Mouse (Mus musculus) limb, embryonic 12.5 days (tissue): ENCODE results near the gene Tkt. TPM values are rescaled to one million over a fixed set of nuclear protein-coding genes. Genes with fewer than 3 reads are reported as not detected.

Experiments
- ATAC-seq: fragments of 200-750 bp; cut with Nextera tagmentation; 2 replicates; pipeline ENCODE4 v1.8.0; 2017; ENCODE audit warnings: low read depth, moderate TSS enrichment; ENCODE audit not compliant: insufficient number of reproducible peaks, insufficient read depth, low FRiP score, low TSS enrichment
- H3K27ac ChIP-seq: fragments of 300-500 bp; sonication (generic); 2 replicates; pipeline ENCODE4 v1.5.1; 2016; ENCODE audit warnings: mild to moderate bottlenecking, moderate library complexity
- H3K27me3 ChIP-seq: fragments of 300-500 bp; sonication (generic); 2 replicates; pipeline ENCODE4 v1.6.1; 2016; ENCODE audit warnings: mild to moderate bottlenecking, moderate library complexity
- H3K36me3 ChIP-seq: fragments of 300-500 bp; sonication (generic); 2 replicates; pipeline ENCODE4 v1.6.1; 2016; ENCODE audit warnings: mild to moderate bottlenecking, moderate library complexity
- H3K4me1 ChIP-seq: fragments of 300-500 bp; sonication (generic); replicated peaks from 2 replicates; pipeline ENCODE4 v1.6.1; 2016
- H3K4me2 ChIP-seq: fragments of 300-500 bp; sonication (generic); 2 replicates; pipeline ENCODE4 v1.6.1; 2016; ENCODE audit warnings: mild to moderate bottlenecking, moderate library complexity
- H3K4me3 ChIP-seq: fragments of 300-500 bp; sonication (generic); replicated peaks from 2 replicates; pipeline ENCODE4 v1.5.1; 2016; ENCODE audit warnings: mild to moderate bottlenecking
- H3K9ac ChIP-seq: fragments of 300-500 bp; sonication (generic); replicated peaks from 2 replicates; pipeline ENCODE4 v1.6.1; 2016; ENCODE audit warnings: mild to moderate bottlenecking, moderate library complexity
- H3K9me3 ChIP-seq: fragments of 300-500 bp; sonication (generic); 2 replicates; pipeline ENCODE4 v1.6.1; 2016; ENCODE audit warnings: mild to moderate bottlenecking, moderate library complexity
- WGBS: fragments of 180-500 bp; shearing (Covaris S2); methylation state at CpG from one replicate; pipeline ENCODE4 v1.1.7; 2016; 5-methylcytosine and 5-hydroxymethylcytosine counted together
- polyA plus RNA-seq: library from polyadenylated mRNA; unstranded; fragments of >200 nt; fragmentation: Nextera tagmentation; extraction: Ambion mirVana; gene quantifications from 2 replicates; pipeline ENCODE4 v1.2.1, GENCODE M21; 2016

Tkt gene
- polyA plus RNA-seq, 1 experiment from 2014 or later: 244 TPM

DNA sequence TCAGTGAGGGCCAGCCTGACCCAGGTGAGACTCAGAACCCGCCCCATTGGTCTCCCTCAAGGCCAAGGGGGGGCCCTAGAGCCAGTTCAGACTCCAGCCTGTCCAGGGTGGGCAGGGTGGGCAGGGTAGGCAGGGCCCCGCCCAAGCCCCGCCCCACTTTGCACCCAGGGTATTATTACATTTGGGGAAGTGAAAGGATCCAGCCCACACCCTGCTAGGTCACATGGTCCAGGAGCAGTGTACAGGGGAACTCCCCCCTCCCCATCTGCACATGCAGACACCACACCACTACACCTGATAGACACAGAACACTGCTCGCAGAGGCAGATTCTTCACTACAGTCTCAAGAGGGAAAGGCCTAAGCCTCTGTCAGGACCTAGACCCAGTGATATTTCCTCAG is 59.5 kb downstream of the Tkt start:
- Histone ChIP-seq H3K4me3 (no peak overlapping the region), H3K4me1 (no peaks in the 10 kb centered on the region; the same call in 1 of the 2 replicates), H3K36me3 (peaks cover 65% of the 10 kb centered on the region), H3K9ac (no peak overlapping the region), H3K27ac (no peak overlapping the region), H3K4me2 (no peak overlapping the region), H3K27me3 (no peaks in the 10 kb centered on the region), H3K9me3 (no peaks in the 10 kb centered on the region)
- WGBS: 72% methylated on average over 4 of the region's 4 CpGs
- no peak for ATAC-seq

DNA sequence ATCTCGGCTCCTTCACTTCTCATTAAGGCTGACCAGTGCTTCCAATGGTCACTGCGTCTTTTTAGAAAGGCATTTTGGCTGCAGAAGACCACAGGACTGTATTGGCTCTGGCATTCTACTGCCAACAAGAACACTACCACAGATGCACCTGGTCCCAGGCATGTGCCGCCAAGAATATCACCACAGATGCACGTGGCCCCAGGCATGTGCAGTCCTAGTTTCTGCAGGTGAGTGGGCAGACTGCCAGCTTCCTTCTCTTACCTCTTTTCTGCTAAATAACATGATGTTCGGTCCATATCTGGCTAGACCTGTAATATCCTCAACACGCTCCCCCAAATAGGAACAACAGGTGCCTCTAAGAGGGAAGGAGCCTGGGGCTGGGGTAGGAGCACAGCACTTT is 60.0 kb downstream of the Tkt start:
- H3K4me1 ChIP-seq: no peaks in the 10 kb centered on the region; the same call in 1 of the 2 replicates
- no peaks in the 10 kb centered on the region for H3K9me3 ChIP-seq
- no peak overlapping the region for H3K9ac ChIP-seq
- H3K27me3 ChIP-seq: no peaks in the 10 kb centered on the region
- no peak overlapping the region for H3K4me2 ChIP-seq
- H3K4me3 ChIP-seq: no peak overlapping the region
- no peak for ATAC-seq
- H3K27ac ChIP-seq: no peak overlapping the region
- H3K36me3 ChIP-seq: peaks cover 62% of the 10 kb centered on the region
- WGBS: 85% methylated on average over 6 of the region's 6 CpGs

DNA sequence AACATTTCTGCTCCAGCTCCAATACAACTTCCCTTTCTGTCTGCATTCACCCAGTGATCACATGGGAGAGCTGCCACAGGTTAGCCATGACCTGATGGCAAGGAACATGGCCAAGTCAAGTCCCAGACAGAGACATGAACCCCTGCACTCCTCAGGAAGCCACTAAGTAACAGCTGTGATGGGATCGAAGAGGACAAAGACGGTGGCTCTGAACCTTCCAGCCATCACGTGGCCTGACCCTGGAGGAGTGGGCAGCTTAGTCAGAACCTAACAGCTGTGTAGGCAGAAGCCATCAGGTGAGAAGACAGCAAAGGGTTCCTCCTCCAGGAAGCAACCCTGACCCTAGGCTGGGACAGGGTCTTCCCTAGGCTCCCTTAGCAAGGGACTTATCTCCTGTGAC is 61.3 kb downstream of the Tkt start:
- H3K27me3 ChIP-seq: no peaks in the 10 kb centered on the region
- ATAC-seq: no peak
- 93% methylated on average over 3 of the region's 3 CpGs for WGBS
- no peaks in the 10 kb centered on the region; the same call in 1 of the 2 replicates for H3K4me1 ChIP-seq
- peaks cover 50% of the 10 kb centered on the region for H3K36me3 ChIP-seq
- no peaks in the 10 kb centered on the region for H3K9me3 ChIP-seq
- no peak overlapping the region for H3K4me2 ChIP-seq
- H3K4me3 ChIP-seq: no peak overlapping the region
- H3K27ac ChIP-seq: no peak overlapping the region
- H3K9ac ChIP-seq: no peak overlapping the region

DNA sequence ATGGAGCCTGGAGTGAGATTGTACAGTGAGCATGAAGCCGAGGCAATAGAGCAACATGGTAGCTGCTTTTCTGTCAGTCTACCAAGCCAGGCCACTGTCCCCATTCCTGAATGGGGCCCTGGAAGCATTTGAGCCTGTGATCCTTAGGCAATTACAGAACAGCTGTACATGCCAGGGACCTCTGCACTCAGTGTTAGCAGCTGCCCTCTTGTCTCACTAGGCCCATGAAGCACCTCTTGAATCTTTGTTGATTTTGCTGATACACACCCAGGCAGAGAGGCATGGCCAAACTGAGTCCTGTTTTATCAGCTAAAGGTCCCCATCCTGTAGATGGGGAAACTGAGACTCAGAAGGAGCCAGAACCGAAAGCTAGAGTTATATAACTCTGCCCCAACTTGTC is 62.1 kb downstream of the Tkt start:
- Histone ChIP-seq H3K4me1 (no peaks in the 10 kb centered on the region; the same call in 1 of the 2 replicates), H3K4me2 (no peak overlapping the region), H3K4me3 (no peak overlapping the region), H3K27ac (no peak overlapping the region), H3K27me3 (no peaks in the 10 kb centered on the region), H3K9ac (no peak overlapping the region), H3K36me3 (peaks cover 43% of the 10 kb centered on the region), H3K9me3 (no peaks in the 10 kb centered on the region)
- WGBS: 72% methylated on average over 2 of the region's 2 CpGs
- no peak for ATAC-seq

DNA sequence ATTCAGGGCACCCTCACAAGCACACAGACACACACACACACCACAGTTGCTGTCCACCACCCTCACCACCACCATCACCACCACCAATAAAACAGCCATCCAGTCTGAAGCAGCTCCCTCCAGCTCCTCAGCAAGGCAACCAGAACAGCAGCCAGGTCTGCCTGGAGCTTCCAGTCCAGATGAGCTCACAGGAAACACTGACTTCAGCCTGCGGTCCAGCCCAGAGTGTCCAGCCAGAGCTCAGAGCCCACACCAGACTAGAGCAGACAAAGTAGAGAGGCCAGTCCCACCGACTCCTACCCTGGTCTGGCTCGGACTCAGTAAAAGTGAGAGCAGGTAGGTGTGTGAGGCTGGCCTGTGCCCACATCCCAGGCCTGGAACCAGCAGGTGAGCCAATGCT is 62.8 kb downstream of the Tkt start:
- H3K4me2 ChIP-seq: no peak overlapping the region
- H3K36me3 ChIP-seq: peaks cover 36% of the 10 kb centered on the region
- no peaks in the 10 kb centered on the region for H3K27me3 ChIP-seq
- H3K9ac ChIP-seq: no peak overlapping the region
- ATAC-seq: no peak
- H3K4me1 ChIP-seq: no peaks in the 10 kb centered on the region; the same call in 1 of the 2 replicates
- H3K27ac ChIP-seq: no peak overlapping the region
- 76% methylated on average over 3 of the region's 3 CpGs for WGBS
- H3K4me3 ChIP-seq: no peak overlapping the region
- H3K9me3 ChIP-seq: no peaks in the 10 kb centered on the region

DNA sequence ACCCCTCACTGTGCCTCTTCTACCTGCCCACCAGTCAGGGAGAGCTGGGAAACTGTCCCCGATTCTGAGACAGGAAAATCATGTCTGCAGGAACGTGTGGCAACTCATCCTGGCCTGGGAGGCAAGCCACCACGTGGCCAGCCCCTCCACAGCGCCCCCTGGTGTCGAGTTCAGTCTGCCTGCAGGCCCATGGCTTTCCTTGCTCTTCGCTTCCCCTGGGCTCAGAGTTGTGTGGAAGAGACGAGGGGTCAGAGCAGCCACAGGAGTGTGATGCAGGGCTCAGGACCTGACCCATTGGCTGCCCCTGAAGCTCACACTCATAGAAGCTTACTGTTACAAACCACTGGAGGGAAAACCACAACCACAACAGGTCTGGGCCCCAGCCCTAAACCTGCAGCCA is 64.4 kb downstream of the Tkt start:
- H3K4me1 ChIP-seq: no peaks in the 10 kb centered on the region; the same call in 1 of the 2 replicates
- 31% methylated on average over 7 of the region's 7 CpGs for WGBS
- no peaks in the 10 kb centered on the region for H3K27me3 ChIP-seq
- no peak overlapping the region for H3K4me3 ChIP-seq
- no peaks in the 10 kb centered on the region for H3K9me3 ChIP-seq
- no peak overlapping the region for H3K9ac ChIP-seq
- no peak overlapping the region for H3K4me2 ChIP-seq
- no peak overlapping the region for H3K27ac ChIP-seq
- ATAC-seq: no peak
- peaks cover 23% of the 10 kb centered on the region for H3K36me3 ChIP-seq

DNA sequence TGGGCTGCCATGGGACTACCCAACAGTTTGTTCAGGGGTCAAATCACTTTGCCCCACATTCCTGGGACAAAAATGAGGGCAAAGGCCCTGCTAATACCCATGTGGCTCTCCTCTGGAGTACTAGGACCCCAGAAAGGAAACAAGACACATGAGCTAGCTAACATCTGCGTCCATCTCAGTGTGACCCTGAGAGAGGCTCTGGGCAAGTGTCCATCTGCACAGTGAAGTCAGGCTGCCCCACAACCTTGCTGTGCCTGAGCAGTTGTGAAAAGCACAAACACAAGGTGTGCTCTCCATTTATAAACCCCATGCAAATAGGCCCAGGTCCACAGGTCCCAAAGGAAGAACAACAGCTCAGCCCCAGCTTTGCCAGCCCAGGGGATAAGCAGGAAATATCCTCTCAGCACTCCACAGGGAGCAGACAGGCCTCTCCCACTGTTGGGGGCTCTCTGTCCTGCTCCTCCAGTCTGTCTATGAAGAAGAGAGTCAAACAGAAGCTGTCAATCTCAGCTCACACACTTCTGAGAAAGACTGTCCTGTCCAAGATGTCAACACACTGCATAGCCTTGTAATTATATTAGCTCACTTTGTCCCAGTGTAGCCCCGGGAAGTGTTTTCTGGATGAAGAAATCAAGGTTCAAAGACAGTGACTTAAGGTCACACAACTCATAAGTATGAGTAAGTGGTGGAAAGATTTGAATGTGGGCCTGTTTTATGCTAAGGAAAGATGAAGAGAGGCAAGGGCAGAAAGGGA is 65.0 kb downstream of the Tkt start:
- Histone ChIP-seq H3K4me1 (no peaks in the 10 kb centered on the region; the same call in 1 of the 2 replicates), H3K9ac (no peak overlapping the region), H3K4me3 (no peak overlapping the region), H3K9me3 (no peaks in the 10 kb centered on the region), H3K27ac (no peak overlapping the region), H3K27me3 (no peaks in the 10 kb centered on the region), H3K36me3 (peaks cover 17% of the 10 kb centered on the region), H3K4me2 (no peak overlapping the region)
- 0 out of 2 replicates have a peak, but pooled peaks have one; percentile 10 for ATAC-seq
- WGBS: 86% methylated on average over 2 of the region's 2 CpGs

DNA sequence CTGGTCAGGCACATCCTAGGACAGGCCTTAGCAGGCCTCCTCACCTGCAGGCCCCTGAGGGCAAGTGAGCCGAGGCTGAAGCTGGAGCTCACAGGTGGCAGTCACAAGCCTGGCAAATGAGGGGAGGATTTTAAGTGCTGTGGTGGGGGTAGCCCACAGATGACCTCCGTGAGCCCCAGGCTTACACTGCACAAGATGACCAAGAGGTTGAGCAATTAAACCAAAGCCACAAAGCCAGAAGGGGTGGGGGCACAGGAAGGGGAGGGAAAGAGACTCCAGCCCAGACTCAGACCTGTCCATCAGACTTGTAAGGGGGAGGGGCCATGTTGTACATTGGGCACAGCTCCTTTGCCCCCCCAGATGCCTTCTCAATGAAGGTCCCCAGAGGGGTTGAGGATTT is 68.6 kb downstream of the Tkt start:
- no peaks in the 10 kb centered on the region; the same call in 1 of the 2 replicates for H3K4me1 ChIP-seq
- 0 out of 2 replicates have a peak, but pooled peaks cover 4% of the 10 kb centered on the region for H3K36me3 ChIP-seq
- no peaks in the 10 kb centered on the region for H3K9me3 ChIP-seq
- ATAC-seq: no peak
- no peaks in the 10 kb centered on the region; the same call in 1 of the 2 replicates for H3K27me3 ChIP-seq
- WGBS: 46% methylated on average over 2 of the region's 2 CpGs
- no peak overlapping the region for H3K27ac ChIP-seq
- no peak overlapping the region for H3K4me3 ChIP-seq
- no peak overlapping the region for H3K9ac ChIP-seq
- H3K4me2 ChIP-seq: no peak overlapping the region

DNA sequence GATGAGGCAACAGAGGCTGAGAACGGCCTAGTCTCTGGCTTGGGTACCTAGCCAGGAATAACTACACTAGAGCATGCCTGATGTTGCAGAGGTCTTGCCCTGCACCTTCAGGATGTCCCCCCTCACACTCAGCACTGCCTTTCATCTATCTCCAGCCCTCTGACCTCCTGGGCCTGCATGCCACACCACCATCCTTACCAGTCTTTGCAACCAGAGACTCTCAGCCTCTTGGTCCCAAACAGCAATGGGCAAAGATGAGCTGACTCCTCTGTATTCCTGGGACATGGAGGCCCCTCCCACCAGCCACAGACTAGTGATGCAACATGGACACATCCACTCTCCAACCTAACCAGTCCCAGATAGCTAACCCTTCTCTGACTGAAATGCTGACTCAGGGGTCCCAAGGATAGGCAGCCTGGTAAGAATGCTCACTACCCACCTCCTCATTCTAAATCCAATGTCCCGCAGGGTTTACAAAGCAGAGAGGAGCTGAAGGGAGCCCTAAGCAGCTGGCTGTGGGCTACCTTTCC is 70.7 kb downstream of the Tkt start:
- Histone ChIP-seq H3K27me3 (no peaks in the 10 kb centered on the region; the same call in 1 of the 2 replicates), H3K4me1 (peaks cover 6% of the 10 kb centered on the region; the same call in 1 of the 2 replicates), H3K36me3 (0 out of 2 replicates have a peak, but pooled peaks cover 4% of the 10 kb centered on the region), H3K4me2 (no peak overlapping the region), H3K9me3 (no peaks in the 10 kb centered on the region), H3K27ac (no peak overlapping the region), H3K4me3 (no peak overlapping the region), H3K9ac (no peak overlapping the region)
- WGBS: 90% methylated on average over 2 of the region's 2 CpGs
- no peak for ATAC-seq

DNA sequence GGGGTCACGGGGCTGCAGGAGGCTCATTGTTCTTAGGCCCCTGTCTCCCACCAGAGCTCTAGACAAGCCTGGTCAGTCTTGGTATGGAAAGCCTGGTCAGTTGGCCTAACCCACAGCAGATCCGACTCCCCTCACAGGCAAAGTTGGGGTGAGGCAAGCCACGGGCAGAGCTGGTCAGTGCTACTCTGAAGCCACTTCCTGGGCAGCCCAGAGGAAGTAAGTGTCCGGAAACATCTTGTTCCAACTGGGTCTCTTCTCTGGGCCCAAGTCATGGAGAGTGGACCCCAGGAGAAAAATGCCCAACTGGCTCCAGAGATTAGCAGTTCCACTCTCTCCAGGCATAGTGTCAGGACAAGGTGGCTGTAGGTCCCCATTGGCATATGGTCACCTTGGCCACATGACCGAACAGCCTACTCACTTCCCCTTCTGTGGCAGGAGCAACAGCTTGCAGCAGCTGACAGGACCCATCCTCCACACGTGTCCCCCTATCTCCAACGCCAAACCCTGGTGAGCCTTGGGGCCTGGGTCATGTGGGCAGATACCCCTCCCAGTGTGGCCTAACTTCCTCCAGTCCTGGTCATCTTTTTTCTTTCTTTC is 71.9 kb downstream of the Tkt start:
- no peak for ATAC-seq
- Histone ChIP-seq H3K9me3 (no peaks in the 10 kb centered on the region), H3K27me3 (no peaks in the 10 kb centered on the region; the same call in 1 of the 2 replicates), H3K36me3 (0 out of 2 replicates have a peak, but pooled peaks cover 4% of the 10 kb centered on the region), H3K27ac (no peak overlapping the region), H3K4me3 (no peak overlapping the region), H3K4me1 (peaks cover 18% of the 10 kb centered on the region), H3K9ac (no peak overlapping the region), H3K4me2 (no peak overlapping the region)
- WGBS: 82% methylated on average over 7 of the region's 7 CpGs

DNA sequence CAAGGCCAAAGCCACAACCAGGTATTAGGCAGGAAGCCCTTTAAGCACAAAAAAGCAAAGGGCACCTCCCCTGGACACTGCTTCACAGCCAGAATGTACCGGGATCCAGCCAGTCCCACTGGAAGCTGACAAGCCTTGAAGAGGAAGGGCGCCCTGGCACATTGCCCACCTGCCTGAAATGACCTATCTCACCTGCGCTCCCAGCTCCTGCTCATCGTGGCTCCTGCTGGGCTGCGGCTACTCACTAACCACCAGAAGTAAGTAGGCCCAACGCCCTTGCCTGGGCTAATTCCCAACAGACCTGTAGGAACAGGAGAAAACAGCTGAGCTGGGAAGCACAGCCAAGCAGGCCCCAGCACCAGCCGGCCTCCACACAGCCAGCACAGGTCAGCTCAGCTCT is 74.0 kb downstream of the Tkt start:
- no peak for ATAC-seq
- Histone ChIP-seq H3K4me1 (peaks cover 27% of the 10 kb centered on the region), H3K4me2 (no peak overlapping the region), H3K9ac (no peak overlapping the region), H3K27ac (no peak overlapping the region), H3K9me3 (no peaks in the 10 kb centered on the region), H3K4me3 (no peak overlapping the region), H3K36me3 (0 out of 2 replicates have a peak, but pooled peaks cover 4% of the 10 kb centered on the region), H3K27me3 (no peaks in the 10 kb centered on the region; the same call in 1 of the 2 replicates)
- 84% methylated on average over 7 of the region's 7 CpGs for WGBS
